Mouse (Mus musculus): ENCODE results near the gene Cat. TPM values are rescaled to one million over a fixed set of nuclear protein-coding genes. Genes with fewer than 3 reads are reported as not detected.

Gene Cat
- polyA plus RNA-seq, 3 experiments from 2014 or later = 90.9 to 102 (median 95.5) TPM

GRCm38 (mm10) chr2:103477456-103477855, 7.5 kb downstream of the Cat start:
- no peak for ATAC-seq

GRCm38 (mm10) chr2:103476657-103477056, 8.3 kb downstream of the Cat start:
- ATAC-seq = no peak

GRCm38 (mm10) chr2:103476180-103476579, 8.8 kb downstream of the Cat start:
- no peak for ATAC-seq

GRCm38 (mm10) chr2:103473362-103473761, 11.6 kb downstream of the Cat start:
- no peak for ATAC-seq

- ATAC-seq = no peak
Measured at GRCm38 (mm10) chr2:103466984-103467588, 17.9 kb downstream of the Cat start.

- no peak for ATAC-seq
Measured at GRCm38 (mm10) chr2:103466272-103466671, 18.7 kb downstream of the Cat start.

GRCm38 (mm10) chr2:103465429-103465828, 19.5 kb downstream of the Cat start:
- ATAC-seq = no peak

- no peak for ATAC-seq
Measured at GRCm38 (mm10) chr2:103464524-103464923, 20.4 kb downstream of the Cat start.

GRCm38 (mm10) chr2:103462746-103463145, 22.2 kb downstream of the Cat start:
- ATAC-seq = no peak

GRCm38 (mm10) chr2:103461743-103462142, 23.2 kb downstream of the Cat start:
- no peak for ATAC-seq

- ATAC-seq = no peak
Measured at GRCm38 (mm10) chr2:103461210-103461609, 23.8 kb downstream of the Cat start.

- no peak for ATAC-seq
Measured at GRCm38 (mm10) chr2:103459069-103459468, 25.9 kb downstream of the Cat start.

GRCm38 (mm10) chr2:103457628-103458027, 27.3 kb downstream of the Cat start:
- ATAC-seq = no peak

GRCm38 (mm10) chr2:103457048-103457447, 27.9 kb downstream of the Cat start:
- no peak for ATAC-seq

- ATAC-seq = peak; percentile 76
Measured at GRCm38 (mm10) chr2:103456646-103457045, 28.3 kb downstream of the Cat start.

- ATAC-seq = no peak
Measured at GRCm38 (mm10) chr2:103455748-103456147, 29.2 kb downstream of the Cat start.

- no peak for ATAC-seq
Measured at GRCm38 (mm10) chr2:103452550-103452949, 32.4 kb downstream of the Cat start.

GRCm38 (mm10) chr2:103450267-103450666, 34.7 kb downstream of the Cat start:
- ATAC-seq = no peak

GRCm38 (mm10) chr2:103449813-103450212, 35.1 kb downstream of the Cat start:
- ATAC-seq = no peak

GRCm38 (mm10) chr2:103448947-103449560, 35.9 kb downstream of the Cat start:
- ATAC-seq = no peak

- ATAC-seq = no peak
Measured at GRCm38 (mm10) chr2:103446326-103446725, 38.6 kb downstream of the Cat start.

GRCm38 (mm10) chr2:103445776-103446175, 39.2 kb downstream of the Cat start:
- no peak for ATAC-seq

GRCm38 (mm10) chr2:103439710-103440109, 45.2 kb downstream of the Cat start:
- no peak for ATAC-seq

GRCm38 (mm10) chr2:103439071-103439622, 45.8 kb downstream of the Cat start:
- no peak for ATAC-seq

Measured in inflammation-experienced regulatory T-cells, adult 6 months (primary cell).